Mouse (Mus musculus) mouse trophoblast stem cell (cell line): ENCODE results near the gene Pnn.

ENCODE experiments used
- in situ Hi-C, 2 experiments: fragments of 300-500 bp; cut with MseI, MboI; formaldehyde crosslinking; loops; 2 replicates in 1 of 2; 3 replicates in 1 of 2; pipeline ENCODE4 v1.15.1; 2025

Pnn gene

DNA sequence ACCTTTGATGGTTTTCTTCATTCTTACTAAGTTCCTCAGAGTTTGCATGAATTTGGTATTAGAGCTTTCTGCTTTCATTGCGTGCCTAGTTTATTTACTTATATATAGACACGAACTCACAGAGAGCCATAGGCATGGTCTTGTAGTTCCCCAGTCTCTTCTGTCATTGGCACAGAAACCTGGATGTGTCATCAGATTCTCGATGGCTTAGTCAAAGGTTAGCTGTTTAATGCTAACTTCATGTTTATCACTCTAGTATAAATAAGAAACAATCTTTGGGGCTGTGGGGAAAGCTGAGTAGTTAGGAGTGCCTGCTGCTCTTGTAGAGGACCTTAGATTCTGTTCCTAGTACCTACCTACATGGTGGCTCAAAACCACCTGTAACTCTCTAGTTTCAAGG is 10.3 kb downstream of the Pnn start:
- in situ Hi-C loops: no loop called here

DNA sequence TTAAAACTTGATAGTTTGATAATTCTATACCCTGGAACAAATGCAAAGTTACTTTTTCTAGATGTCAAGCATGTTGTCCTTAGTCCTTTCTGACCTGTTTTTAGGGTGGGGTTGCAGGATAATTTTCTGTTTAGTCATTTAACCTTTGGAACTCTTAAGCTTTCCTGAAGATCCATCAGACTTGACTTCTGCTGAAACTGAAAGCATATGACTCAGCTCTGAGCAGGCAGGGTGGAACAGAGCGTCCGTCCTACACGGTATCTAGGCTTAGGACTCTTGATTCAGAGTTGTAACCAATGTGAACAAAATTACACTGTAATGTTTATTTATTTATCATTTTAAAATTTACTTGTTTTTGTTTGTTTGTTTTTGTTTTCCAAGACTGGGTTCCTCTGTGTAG is 11.2 kb downstream of the Pnn start:
- in situ Hi-C loops: no loop called here

- in situ Hi-C loops: no loop called here
Observed at GRCm38 (mm10) chr12:59080461-59080860, 13.8 kb downstream of the Pnn start.

DNA sequence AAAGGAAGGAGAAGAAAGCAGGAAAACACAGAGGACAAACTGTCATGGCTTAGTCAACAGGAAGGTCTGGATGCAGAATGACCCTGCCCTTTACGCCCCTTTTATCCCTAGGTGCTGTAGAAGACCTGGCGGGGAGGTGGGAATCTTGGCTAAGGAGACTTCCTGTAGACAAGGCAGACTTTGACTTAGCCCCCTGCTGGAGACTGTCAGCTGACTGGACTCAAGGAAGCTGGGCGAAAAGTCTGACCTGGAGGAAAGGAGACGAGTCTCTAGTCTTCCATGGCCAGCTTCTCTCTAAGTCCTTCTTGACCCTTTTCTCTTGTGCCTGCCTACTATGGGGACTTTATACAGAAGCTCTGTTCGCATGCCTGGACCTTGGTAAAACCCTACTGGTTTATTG is 17.8 kb downstream of the Pnn start:
- in situ Hi-C loops: no loop called here

DNA sequence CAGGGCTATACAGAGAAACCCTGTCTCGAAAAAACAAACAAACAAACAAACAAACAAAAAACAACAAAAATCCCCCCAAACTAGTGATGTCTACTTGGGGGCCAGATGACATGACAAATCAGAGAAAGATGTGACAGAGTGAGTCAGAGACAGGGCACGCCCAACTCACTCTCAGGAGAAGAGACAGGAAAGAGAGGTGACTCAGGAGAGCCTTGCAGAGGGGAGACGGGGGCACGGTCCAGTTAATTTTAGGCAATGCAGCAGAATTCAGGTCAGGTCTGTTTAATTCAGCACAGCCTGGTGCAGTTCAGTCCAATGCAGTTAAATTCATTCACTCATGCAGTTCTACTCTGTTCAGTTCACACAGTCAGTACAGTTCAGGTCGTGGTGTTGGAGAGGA is 19.5 kb downstream of the Pnn start:
- in situ Hi-C loops: no loop called here

GRCm38 (mm10) chr12:59093543-59093942 is 26.9 kb downstream of the Pnn start:
- in situ Hi-C loops: no loop called here

GRCm38 (mm10) chr12:59095104-59096025 is 28.7 kb downstream of the Pnn start, which contains the start of gene Mia2:
TSS of gene Mia2 (plus strand) at chr12:59095799.
- in situ Hi-C loops: no loop called here

- in situ Hi-C loops: no loop called here
Observed at GRCm38 (mm10) chr12:59104771-59105170, 38.1 kb downstream of the Pnn start.

GRCm38 (mm10) chr12:59105914-59106313 is 39.2 kb downstream of the Pnn start:
- in situ Hi-C loops: no loop called here

GRCm38 (mm10) chr12:59106491-59106890 is 39.8 kb downstream of the Pnn start:
- in situ Hi-C loops: no loop called here

DNA sequence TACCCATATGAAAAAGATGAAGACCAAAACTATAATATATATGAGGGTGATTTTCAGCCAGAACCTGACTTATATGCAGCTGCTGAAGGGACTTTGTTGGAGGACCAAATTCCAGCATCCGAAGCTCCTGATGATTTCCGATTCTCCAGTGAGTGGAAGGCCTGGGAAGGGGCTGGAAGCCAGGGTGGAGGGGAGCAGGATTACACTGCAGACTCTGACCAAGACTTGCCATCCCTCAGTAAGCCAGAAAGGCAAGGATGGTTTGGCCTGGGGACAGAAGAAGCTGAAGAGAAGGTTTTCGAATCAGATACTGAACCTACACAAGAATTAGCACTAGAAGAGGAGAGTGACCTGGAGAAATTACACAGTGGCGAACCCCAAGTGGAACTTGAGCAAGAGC is 41.2 kb downstream of the Pnn start:
- in situ Hi-C loops: no loop called here

GRCm38 (mm10) chr12:59117184-59117583 is 50.5 kb downstream of the Pnn start:
- in situ Hi-C loops: no loop called here
